Mouse (Mus musculus) limb, embryonic 12.5 days (tissue): ENCODE measurements around the gene Zup1. TPM values are rescaled to one million over a fixed set of nuclear protein-coding genes. Genes with fewer than 3 reads are reported as not detected.
A peak's percentile ranks its signal among the peaks of the same experiment; 100 is the strongest.
"Not testable (repeated sequence)": the region's sequence is repeated elsewhere in the genome, so short reads cannot be mapped to it uniquely, and the experiment has no call there.

Experiments
- ATAC-seq: fragments of 200-750 bp; cut with Nextera tagmentation; 2 replicates; pipeline ENCODE4 v1.8.0; 2017; ENCODE audit warnings: low read depth, moderate TSS enrichment; ENCODE audit not compliant: insufficient number of reproducible peaks, insufficient read depth, low FRiP score, low TSS enrichment
- H3K27ac ChIP-seq: fragments of 300-500 bp; sonication (generic); 2 replicates; pipeline ENCODE4 v1.5.1; 2016; ENCODE audit warnings: mild to moderate bottlenecking, moderate library complexity
- H3K27me3 ChIP-seq: fragments of 300-500 bp; sonication (generic); 2 replicates; pipeline ENCODE4 v1.6.1; 2016; ENCODE audit warnings: mild to moderate bottlenecking, moderate library complexity
- H3K36me3 ChIP-seq: fragments of 300-500 bp; sonication (generic); 2 replicates; pipeline ENCODE4 v1.6.1; 2016; ENCODE audit warnings: mild to moderate bottlenecking, moderate library complexity
- H3K4me1 ChIP-seq: fragments of 300-500 bp; sonication (generic); replicated peaks from 2 replicates; pipeline ENCODE4 v1.6.1; 2016
- H3K4me2 ChIP-seq: fragments of 300-500 bp; sonication (generic); 2 replicates; pipeline ENCODE4 v1.6.1; 2016; ENCODE audit warnings: mild to moderate bottlenecking, moderate library complexity
- H3K4me3 ChIP-seq: fragments of 300-500 bp; sonication (generic); replicated peaks from 2 replicates; pipeline ENCODE4 v1.5.1; 2016; ENCODE audit warnings: mild to moderate bottlenecking
- H3K9ac ChIP-seq: fragments of 300-500 bp; sonication (generic); replicated peaks from 2 replicates; pipeline ENCODE4 v1.6.1; 2016; ENCODE audit warnings: mild to moderate bottlenecking, moderate library complexity
- H3K9me3 ChIP-seq: fragments of 300-500 bp; sonication (generic); 2 replicates; pipeline ENCODE4 v1.6.1; 2016; ENCODE audit warnings: mild to moderate bottlenecking, moderate library complexity
- WGBS: fragments of 180-500 bp; shearing (Covaris S2); methylation state at CpG from one replicate; pipeline ENCODE4 v1.1.7; 2016; 5-methylcytosine and 5-hydroxymethylcytosine counted together
- polyA plus RNA-seq: library from polyadenylated mRNA; unstranded; fragments of >200 nt; fragmentation: Nextera tagmentation; extraction: Ambion mirVana; gene quantifications from 2 replicates; pipeline ENCODE4 v1.2.1, GENCODE M21; 2016

Zup1 gene
- 28.0 and 28.1 TPM in 2 replicates for polyA plus RNA-seq

DNA sequence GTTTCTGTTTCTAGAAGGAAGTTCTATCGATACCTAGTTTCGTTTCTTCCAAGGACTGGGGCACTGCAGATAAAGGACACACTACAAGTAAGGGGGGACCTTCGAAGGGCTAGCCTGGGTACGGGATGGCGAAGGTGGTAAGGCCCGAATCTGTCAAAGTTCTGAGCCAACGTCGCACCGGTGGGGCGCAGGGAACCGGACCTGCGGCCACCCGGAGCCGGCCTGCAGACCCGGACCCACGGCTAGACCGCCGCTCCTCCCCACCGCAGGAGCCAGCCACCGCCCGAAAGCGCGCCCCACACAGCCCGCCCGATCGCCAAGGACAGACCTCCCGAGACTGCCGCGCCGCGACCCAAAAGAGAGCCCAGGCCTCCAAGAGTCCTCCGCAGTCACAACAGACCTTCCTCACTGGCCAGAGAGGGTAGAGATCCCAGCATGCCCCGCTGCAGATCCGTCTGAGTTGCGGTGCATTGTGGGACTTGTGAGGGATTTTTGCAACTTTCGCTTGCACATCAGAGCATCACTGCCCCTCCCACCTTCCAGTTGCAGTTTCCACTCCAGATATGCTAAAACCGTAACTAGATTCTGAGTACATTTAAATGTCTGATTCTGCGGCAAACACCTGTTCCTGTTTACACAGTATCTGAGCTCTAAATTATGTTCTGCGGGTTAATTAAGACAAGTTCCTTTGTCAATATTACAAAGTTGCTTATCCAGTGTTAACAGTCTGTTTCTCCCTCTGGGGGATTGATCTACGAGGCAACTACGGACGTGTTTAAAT, at the start of gene Zup1:
TSS of gene Zup1 (minus strand) at position 467 of the 781 bp plus-strand sequence.
- no peaks in the 10 kb centered on the region for H3K27me3 ChIP-seq
- H3K4me1 ChIP-seq: peaks cover 10% of the 10 kb centered on the region
- peak within 1 kb of the TSS; percentile 76 for H3K4me3 ChIP-seq
- H3K9ac ChIP-seq: peak within 1 kb of the TSS; percentile 94
- 3% methylated on average over 42 of the region's 42 CpGs for WGBS
- peak; percentile 96 for ATAC-seq
- H3K27ac ChIP-seq: peak within 1 kb of the TSS; percentile 87
- peak within 1 kb of the TSS; percentile 71 for H3K4me2 ChIP-seq
- H3K36me3 ChIP-seq: peaks cover 14% of the 10 kb centered on the region
- H3K9me3 ChIP-seq: no peaks in the 10 kb centered on the region

DNA sequence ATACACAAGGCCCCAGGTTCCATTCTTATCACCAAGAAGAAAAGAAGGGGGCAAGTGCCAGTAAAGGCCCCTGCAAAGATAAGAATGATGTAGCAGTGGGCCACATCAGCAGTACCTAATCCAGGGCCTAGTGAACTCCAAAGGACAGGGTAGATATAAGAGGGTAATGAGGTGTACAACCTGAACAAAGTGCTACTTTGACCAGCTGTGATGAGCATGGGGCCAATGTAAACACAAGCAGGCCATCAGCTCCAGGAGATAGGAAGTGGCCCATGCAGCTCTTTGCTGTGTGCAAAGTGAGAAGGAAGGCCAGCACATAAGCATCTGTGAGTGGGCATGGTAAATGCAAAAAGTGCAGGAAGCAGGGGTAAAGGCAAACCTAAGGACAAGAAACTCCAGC, 47.3 kb upstream of the Zup1 start:
- Histone ChIP-seq H3K9me3 (no peaks in the 10 kb centered on the region), H3K4me1 (no peaks in the 10 kb centered on the region), H3K27me3 (no peaks in the 10 kb centered on the region), H3K4me2 (no peak overlapping the region), H3K4me3 (no peak overlapping the region), H3K27ac (no peak overlapping the region), H3K9ac (no peak overlapping the region), H3K36me3 (peaks cover 93% of the 10 kb centered on the region)
- ATAC-seq: no peak

DNA sequence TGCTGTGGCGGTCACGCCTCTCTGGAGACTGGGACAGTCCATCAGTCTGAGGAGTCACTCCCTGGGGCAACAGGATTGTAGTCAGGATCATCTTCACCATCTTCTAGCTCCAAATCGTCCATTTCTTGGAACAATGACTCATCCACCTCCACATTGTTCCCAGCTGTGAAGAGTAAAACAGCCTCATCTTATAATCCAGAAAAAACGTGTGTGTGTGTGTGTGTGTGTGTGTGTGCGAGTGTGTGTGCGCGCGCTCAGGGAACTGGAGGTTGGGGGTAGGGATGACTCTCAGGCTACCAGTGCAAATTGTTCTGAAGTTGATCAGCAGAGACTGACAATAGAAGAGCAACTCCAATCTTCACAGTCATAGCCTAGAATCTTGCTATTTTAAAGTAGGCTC, 45.6 kb upstream of the Zup1 start:
- not testable (repeated sequence) for H3K4me2 ChIP-seq, H3K4me3 ChIP-seq, H3K9ac ChIP-seq, H3K27me3 ChIP-seq, H3K4me1 ChIP-seq, ATAC-seq, H3K27ac ChIP-seq, H3K9me3 ChIP-seq
- peaks cover 90% of the 10 kb centered on the region for H3K36me3 ChIP-seq
- whole genome bisulfite sequencing: 92% methylated on average over 6 of the region's 8 CpGs

DNA sequence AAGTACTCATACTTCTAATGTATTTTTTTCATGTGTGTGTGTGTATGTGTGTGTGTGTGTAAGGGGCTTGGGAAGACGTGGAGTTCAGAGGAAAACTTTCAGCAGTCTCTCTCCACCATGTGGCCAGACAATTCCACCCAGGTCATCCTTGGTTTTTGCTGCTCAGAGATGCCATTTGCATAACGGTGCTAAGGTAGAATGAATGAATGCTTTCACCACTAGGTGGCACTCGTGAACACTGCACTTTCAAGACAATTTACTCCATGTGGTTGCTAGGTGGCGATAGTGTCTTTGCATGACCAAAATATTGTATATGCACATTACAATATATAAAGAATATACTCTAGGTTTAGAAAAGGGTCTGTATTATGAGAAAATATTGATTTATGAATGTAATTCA, 35.7 kb upstream of the Zup1 start:
- no peak overlapping the region for H3K9ac ChIP-seq
- 25% methylated on average over 4 of the region's 4 CpGs for WGBS
- no peak overlapping the region for H3K4me2 ChIP-seq
- no peak overlapping the region for H3K4me3 ChIP-seq
- H3K36me3 ChIP-seq: peaks cover 11% of the 10 kb centered on the region
- H3K9me3 ChIP-seq: no peaks in the 10 kb centered on the region
- H3K27ac ChIP-seq: no peak overlapping the region
- ATAC-seq: peak; percentile 59; the same call in 1 of the 2 replicates
- H3K27me3 ChIP-seq: no peaks in the 10 kb centered on the region
- H3K4me1 ChIP-seq: no peaks in the 10 kb centered on the region

DNA sequence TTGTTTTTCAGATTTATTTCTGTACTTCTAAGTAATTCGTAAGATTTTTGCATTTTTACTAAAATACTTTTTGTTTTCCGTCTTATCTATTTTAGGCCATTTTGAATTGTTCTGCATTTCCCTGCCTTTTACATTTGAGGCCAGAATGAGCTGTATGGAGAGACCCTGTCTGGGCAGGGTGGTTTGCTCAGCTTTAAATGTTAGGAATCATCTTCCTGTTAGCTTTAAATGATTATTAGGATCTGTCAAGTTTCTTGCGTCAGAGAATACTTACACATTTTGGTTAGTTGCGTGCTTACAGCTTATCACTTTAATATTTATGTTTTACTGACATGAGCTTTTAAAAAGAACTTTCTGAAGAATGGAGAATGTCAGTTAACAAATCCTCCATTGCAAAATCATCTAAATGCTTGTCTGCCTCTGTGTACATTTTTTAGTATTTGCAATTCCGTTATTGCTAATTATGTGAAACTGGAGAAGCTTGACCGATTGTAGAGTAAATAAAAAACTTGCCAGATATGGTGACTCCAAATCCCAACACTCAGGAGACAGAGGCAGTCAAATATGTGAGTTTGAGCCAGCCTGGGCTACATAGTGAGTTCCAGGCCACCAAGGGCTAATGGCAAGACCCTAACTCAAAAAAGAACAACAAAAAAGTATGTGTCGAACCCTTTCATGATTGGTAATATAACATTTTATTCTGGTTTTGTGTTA, 23.9 kb upstream of the Zup1 start:
- Histone ChIP-seq H3K27ac (no peak overlapping the region), H3K4me3 (no peak overlapping the region), H3K36me3 (no peaks in the 10 kb centered on the region), H3K4me1 (no peaks in the 10 kb centered on the region), H3K27me3 (no peaks in the 10 kb centered on the region), H3K4me2 (no peak overlapping the region), H3K9me3 (peaks cover 7% of the 10 kb centered on the region; the same call in 1 of the 2 replicates), H3K9ac (no peak overlapping the region)
- ATAC-seq: no peak
- 91% methylated on average over 7 of the region's 7 CpGs for WGBS

DNA sequence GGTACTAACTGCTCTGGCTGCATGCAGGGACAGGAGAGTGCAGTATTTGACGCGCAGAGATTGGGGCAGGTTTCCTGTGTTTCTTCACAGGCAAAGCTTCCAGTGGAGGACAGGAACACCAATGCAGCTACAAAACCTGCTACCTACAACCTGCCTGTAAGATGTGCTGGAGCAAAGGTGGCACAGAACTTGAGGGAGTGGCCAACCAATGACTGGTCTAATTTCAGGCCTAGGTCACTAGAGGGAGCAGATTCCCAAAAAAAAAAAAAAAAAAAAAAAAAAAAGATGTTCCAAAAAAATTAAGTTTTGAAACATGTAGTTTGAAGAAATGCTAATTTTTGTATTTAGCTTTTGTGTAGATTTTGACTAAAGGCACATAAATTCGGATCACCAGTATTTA, 1.4 kb upstream of the Zup1 start:
- no peaks in the 10 kb centered on the region for H3K27me3 ChIP-seq
- no peak overlapping the region for H3K4me3 ChIP-seq
- no peaks in the 10 kb centered on the region for H3K9me3 ChIP-seq
- H3K27ac ChIP-seq: no peak overlapping the region
- H3K9ac ChIP-seq: no peak overlapping the region
- ATAC-seq: no peak
- no peak overlapping the region for H3K4me2 ChIP-seq
- 75% methylated on average over 3 of the region's 3 CpGs for WGBS
- H3K4me1 ChIP-seq: peaks cover 10% of the 10 kb centered on the region
- peaks cover 14% of the 10 kb centered on the region for H3K36me3 ChIP-seq

DNA sequence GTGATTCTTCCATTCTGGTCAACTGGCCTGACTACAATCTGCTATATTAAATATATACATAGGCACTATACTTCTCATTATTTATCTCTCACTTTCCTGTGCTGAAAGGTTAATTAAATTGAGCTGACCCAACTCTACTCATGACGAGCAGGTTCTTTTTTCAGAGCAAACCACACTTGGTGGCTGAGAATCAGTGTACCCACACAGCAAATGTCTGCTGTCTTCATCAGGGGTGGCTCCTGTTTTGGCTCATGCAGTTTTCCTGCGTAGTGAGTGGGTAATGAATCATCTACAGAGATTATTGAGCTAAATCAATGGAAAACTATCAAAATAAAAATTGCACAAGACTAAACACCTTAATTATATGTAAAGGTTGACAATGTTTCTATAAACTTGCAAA, 4.7 kb downstream of the Zup1 start:
- Histone ChIP-seq H3K27me3 (no peaks in the 10 kb centered on the region), H3K4me2 (no peak overlapping the region), H3K9me3 (no peaks in the 10 kb centered on the region), H3K4me3 (no peak overlapping the region), H3K36me3 (peaks cover 39% of the 10 kb centered on the region), H3K9ac (no peak overlapping the region), H3K4me1 (peaks cover 10% of the 10 kb centered on the region), H3K27ac (no peak overlapping the region)
- 90% methylated on average over 2 of the region's 2 CpGs for WGBS
- ATAC-seq: no peak

DNA sequence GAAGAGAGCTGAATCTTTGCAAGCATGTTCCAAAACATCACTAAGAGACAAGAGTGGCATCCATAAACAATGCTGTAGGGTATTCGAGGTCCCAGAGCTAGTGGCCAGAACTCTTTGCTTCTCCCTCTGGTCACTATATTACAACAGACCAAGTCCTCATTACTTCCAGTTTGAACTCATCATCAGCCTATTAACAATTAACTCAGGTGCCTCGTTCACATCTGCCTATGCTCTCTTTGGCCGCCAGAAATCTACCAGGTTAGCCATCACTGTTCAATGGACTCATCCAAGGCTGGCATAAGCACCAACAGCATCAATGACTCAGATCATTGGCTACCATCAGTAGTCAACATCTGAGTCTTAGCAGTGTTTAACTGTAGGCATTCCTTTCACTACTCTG, 5.7 kb downstream of the Zup1 start:
- WGBS: 90% methylated on average over 3 of the region's 3 CpGs
- H3K4me3 ChIP-seq: no peak overlapping the region
- no peak overlapping the region for H3K9ac ChIP-seq
- H3K4me2 ChIP-seq: no peak overlapping the region
- no peak for ATAC-seq
- H3K36me3 ChIP-seq: peaks cover 49% of the 10 kb centered on the region
- H3K9me3 ChIP-seq: no peaks in the 10 kb centered on the region
- H3K27me3 ChIP-seq: no peaks in the 10 kb centered on the region
- peaks cover 9% of the 10 kb centered on the region for H3K4me1 ChIP-seq
- no peak overlapping the region for H3K27ac ChIP-seq

DNA sequence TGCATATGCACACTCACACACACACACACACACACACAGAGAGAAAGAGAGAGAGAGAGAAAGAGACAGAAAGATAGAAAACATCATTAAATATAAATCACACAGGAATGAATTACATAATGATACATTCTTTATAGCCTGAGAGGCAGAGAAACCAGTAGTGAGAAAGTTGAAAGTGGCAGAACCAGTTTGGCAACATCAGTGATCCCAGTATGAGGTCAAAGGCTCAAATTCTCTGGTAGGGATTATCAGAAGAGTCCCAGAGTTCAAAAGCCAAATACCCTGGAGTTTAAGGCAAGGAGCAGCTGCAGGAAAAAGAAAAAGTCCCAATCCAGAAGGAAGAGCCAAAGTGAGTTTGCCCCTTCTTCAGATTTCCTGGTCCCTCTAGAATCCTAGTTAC, 10.4 kb downstream of the Zup1 start:
- Histone ChIP-seq H3K36me3 (peaks cover 74% of the 10 kb centered on the region), H3K9me3 (no peaks in the 10 kb centered on the region), H3K27me3 (no peaks in the 10 kb centered on the region), H3K9ac (no peak overlapping the region), H3K4me3 (no peak overlapping the region), H3K27ac (no peak overlapping the region), H3K4me1 (no peaks in the 10 kb centered on the region), H3K4me2 (no peak overlapping the region)
- no peak for ATAC-seq

DNA sequence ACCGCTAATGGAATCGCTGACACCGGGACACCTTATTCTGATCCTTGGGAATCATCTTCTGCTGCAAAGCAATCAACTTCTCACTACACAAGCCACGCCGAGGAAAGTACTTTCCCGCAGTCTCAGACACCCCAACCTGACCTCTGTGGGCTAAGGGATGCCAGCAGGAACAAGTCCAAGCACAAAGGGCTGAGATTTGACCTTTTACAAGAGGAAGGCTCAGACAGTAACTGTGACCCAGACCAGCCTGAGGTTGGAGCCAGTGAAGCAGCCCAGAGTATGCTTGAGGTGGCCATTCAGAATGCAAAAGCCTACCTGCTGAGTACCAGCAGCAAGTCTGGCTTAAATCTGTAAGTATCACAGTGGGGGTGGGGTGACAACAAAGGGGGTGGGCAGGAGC, 45.6 kb downstream of the Zup1 start:
- no peaks in the 10 kb centered on the region for H3K36me3 ChIP-seq
- 0 out of 2 replicates have a peak, but pooled peaks have one; percentile 37 for ATAC-seq
- H3K4me3 ChIP-seq: peak overlapping the region; percentile 37
- peak overlapping the region; percentile 68 for H3K4me2 ChIP-seq
- H3K9me3 ChIP-seq: no peaks in the 10 kb centered on the region
- H3K27ac ChIP-seq: no peak overlapping the region
- 7% methylated on average over 6 of the region's 6 CpGs for WGBS
- peak overlapping the region; percentile 35; the same call in 1 of the 2 replicates for H3K9ac ChIP-seq
- H3K27me3 ChIP-seq: no peaks in the 10 kb centered on the region
- H3K4me1 ChIP-seq: peaks cover 5% of the 10 kb centered on the region; the same call in 1 of the 2 replicates

DNA sequence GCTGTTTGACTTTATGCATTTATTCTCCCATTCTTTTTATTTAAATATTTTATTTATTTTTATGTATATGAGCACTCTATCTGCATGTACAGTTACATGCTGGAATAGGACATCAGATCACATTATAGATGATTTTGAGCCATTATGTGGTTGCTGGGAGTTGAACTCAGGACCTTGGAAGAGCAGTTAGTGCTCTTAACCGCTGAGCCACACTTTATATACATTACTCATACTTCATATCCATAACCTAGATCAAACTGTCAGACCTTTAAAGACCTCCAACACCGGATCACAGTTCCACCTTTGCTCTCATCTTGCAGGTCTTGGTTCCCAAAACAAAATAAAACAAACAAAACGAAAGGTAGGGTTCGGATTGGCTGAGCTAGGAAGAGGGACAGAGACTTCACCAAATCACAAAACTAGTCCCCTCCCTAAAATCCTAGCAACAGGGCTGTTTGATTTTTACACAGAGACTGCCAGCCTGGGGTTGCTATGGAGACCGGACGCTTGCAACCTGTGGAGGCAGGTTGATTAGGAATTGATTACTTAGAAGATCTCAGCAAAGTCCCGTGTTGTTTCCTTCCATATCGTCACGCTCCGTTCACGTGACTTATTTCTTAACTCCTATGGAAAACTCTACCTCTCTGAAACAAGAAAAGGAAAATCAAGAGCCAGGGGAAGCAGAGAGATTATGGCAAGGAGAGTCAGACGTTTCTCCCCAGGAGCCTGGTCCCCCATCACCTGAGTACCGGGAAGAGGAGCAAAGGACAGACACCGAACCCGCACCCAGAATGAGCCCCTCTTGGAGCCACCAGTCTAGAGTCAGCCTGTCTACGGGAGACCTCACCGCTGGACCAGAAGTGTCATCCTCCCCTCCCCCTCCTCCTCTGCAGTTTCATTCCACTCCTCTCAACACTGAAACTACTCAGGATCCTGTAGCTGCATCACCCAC, 46.3 kb downstream of the Zup1 start, which contains the start of gene Rsph4a:
TSS of gene Rsph4a (plus strand) at position 582 of the 952 bp plus-strand sequence.
- Histone ChIP-seq H3K27ac (no peak within 1 kb of the TSS), H3K9ac (peak within 1 kb of the TSS; percentile 35; the same call in 1 of the 2 replicates), H3K4me3 (peak within 1 kb of the TSS; percentile 37), H3K4me2 (peak within 1 kb of the TSS; percentile 68), H3K9me3 (no peaks in the 10 kb centered on the region), H3K27me3 (no peaks in the 10 kb centered on the region), H3K36me3 (no peaks in the 10 kb centered on the region), H3K4me1 (peaks cover 5% of the 10 kb centered on the region; the same call in 1 of the 2 replicates)
- ATAC-seq: peak; percentile 92
- WGBS: 8% methylated on average over 17 of the region's 17 CpGs
